Mouse (Mus musculus): ENCODE results near the gene Tas2r102. TPM values are rescaled to one million over a fixed set of nuclear protein-coding genes. Genes with fewer than 3 reads are reported as not detected.

Tas2r102 gene
- not detected for total RNA-seq (2021)
- long read RNA-seq, experiment 1 = 0 reads
- long read RNA-seq, experiment 2 = 0 reads

- Histone ChIP-seq H3K27ac (no peak within 1 kb of the TSS), H3K4me3 (no peak within 1 kb of the TSS)
Measured at GRCm38 (mm10) chr6:132761831-132762230, at the start of gene Tas2r102. Gene Tas2r102, plus strand, starts transcription at chr6:132762131.

DNA sequence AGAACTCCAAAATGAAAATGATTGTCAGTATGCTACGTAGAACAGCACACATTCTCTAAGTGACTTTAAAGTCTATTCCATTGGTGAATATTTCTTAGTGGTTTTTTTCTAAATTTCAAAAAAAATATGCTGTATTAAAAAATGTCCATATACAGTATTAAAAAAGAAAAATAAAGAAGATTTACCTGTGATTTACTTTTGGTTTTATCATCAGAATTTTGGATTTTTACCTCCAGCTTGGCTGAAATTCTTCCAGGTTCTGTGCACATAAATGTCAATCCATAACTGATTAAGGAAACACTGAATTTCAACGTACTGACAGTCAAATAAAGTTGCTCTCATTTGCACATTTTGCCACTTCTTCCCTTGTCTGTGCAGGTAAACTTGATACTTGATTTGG lies 24.0 kb upstream of the Tas2r102 start, which contains the start of gene Tas2r115:
Gene Tas2r115, minus strand, starts transcription at position 101 of the 400 bp plus-strand sequence.
- no peak for TF ChIP-seq CTCF (conservative IDR thresholded peaks at IDR 0.05)
- Histone ChIP-seq H3K27ac (no peak within 1 kb of the TSS), H3K4me3 (no peak within 1 kb of the TSS)
- no peak for DNase-seq (ENCODE audit: low spot score in 2 of 2)

More at GRCm38 (mm10) chr6:132761831-132762230, at the start of gene Tas2r102:
- DNase-seq (ENCODE audit: low spot score in 2 of 2) = no peak
- no peak for TF ChIP-seq CTCF (conservative IDR thresholded peaks at IDR 0.05)

DNA sequence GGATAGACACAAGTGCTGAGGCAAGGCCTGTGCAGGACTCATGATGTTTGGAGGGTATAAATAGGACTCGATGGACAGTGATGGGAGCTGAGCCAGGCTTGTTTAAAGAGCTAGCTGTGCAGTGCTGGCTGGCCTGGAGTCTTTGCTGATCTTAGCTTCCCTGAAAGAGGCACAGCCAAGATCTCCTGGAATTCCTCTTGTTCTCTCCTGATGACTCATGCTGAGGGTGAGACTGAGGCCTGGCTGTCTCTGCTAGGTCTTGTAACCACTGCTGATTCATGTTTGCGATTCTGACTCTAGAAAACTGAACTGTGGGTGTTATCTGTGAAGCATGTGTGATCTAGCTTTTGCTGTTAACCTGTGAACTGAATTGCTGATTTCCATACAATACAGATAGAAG lies 11.7 kb upstream of the Tas2r102 start:
- no peak overlapping the region for H3K4me3 ChIP-seq
- no peak for DNase-seq (ENCODE audit: low spot score in 2 of 2)
- H3K27ac ChIP-seq = no peak overlapping the region
- TF ChIP-seq CTCF (conservative IDR thresholded peaks at IDR 0.05) = no peak

GRCm38 (mm10) chr6:132754430-132754829 lies 7.5 kb upstream of the Tas2r102 start, which contains the start of gene Tas2r124:
Gene Tas2r124, plus strand, starts transcription at chr6:132754730.
- H3K27ac ChIP-seq = no peak within 1 kb of the TSS
- H3K4me3 ChIP-seq = no peak within 1 kb of the TSS
- no peak for DNase-seq (ENCODE audit: low spot score in 2 of 2)
- no peak for TF ChIP-seq CTCF (conservative IDR thresholded peaks at IDR 0.05)

DNA sequence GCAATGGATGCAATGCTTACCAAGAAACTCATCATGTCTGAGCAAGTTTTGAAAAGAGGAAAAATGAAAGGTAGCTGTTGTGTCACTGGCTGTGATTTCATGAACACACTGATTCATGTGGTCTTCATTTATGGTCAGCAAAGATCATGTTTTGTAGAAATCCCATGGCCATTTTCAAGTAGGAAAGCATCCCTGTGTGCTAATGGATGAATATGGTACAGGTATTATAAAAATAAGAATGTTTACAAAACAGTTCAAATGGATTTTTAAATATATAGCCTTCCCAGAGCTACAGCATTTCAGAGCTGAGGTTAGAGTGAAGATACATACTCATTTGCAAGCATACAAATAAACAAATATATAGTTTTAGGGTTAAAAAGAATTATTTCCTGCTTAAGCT lies 16.1 kb downstream of the Tas2r102 start, which contains the start of gene Tas2r136:
Gene Tas2r136, minus strand, starts transcription at position 101 of the 400 bp plus-strand sequence.
- Histone ChIP-seq H3K27ac (no peak within 1 kb of the TSS), H3K4me3 (no peak within 1 kb of the TSS)
- DNase-seq (ENCODE audit: low spot score in 2 of 2) = no peak
- TF ChIP-seq CTCF (conservative IDR thresholded peaks at IDR 0.05) = no peak

DNA sequence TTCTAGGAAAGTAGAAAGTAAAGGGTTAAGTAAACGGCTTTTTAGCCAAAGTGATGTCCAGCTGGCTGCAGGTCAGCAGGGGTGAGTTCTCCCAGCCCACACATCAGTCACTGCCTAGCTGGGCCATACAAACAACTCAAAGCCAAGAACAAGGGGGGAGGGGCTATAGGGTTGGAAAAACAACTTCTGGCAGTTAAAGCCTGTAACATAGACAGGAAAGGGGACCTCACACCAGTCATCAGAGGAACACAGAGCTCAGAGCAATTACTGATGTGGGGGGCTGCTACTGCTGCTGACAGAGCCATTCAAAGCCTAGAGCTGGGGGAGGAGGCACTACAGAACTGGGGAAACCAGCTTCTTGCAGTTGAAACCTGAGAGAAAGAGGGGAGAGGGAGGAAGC lies 33.5 kb downstream of the Tas2r102 start:
- TF ChIP-seq CTCF (conservative IDR thresholded peaks at IDR 0.05) = no peak
- H3K27ac ChIP-seq = no peak overlapping the region
- DNase-seq (ENCODE audit: low spot score in 2 of 2) = no peak
- H3K4me3 ChIP-seq = no peak overlapping the region

- Histone ChIP-seq H3K27ac (no peak within 1 kb of the TSS), H3K4me3 (no peak within 1 kb of the TSS)
- TF ChIP-seq CTCF (conservative IDR thresholded peaks at IDR 0.05) = no peak
- no peak for DNase-seq (ENCODE audit: low spot score in 2 of 2)
Measured at GRCm38 (mm10) chr6:132802518-132802917, 40.6 kb downstream of the Tas2r102 start, which contains the start of gene Tas2r117. Gene Tas2r117, plus strand, starts transcription at chr6:132802818.

Other genes starting within 250 kb of the Tas2r102 start
- gene Prh1, start 192.3 kb upstream of the Tas2r102 start, total RNA-seq (2021) = not detected
- not detected for gene Prp2, start 166.2 kb upstream of the Tas2r102 start, total RNA-seq (2021)
- not detected for gene A630073D07Rik, start 110.6 kb upstream of the Tas2r102 start, total RNA-seq (2021)
- gene Tas2r120, start 105.2 kb upstream of the Tas2r102 start, total RNA-seq (2021) = not detected
- not detected for gene Tas2r121, start 61.1 kb upstream of the Tas2r102 start, total RNA-seq (2021)
- gene Tas2r122, start 50.2 kb upstream of the Tas2r102 start, total RNA-seq (2021) = not detected
- gene Tas2r115, start 24.1 kb upstream of the Tas2r102 start, total RNA-seq (2021) = not detected
- gene Tas2r124, start 7.4 kb upstream of the Tas2r102 start, total RNA-seq (2021) = not detected
- gene Tas2r136, start 16.0 kb downstream of the Tas2r102 start, total RNA-seq (2021) = not detected
- not detected for gene Tas2r117, start 40.7 kb downstream of the Tas2r102 start, total RNA-seq (2021)
- gene Tas2r123, start 85.0 kb downstream of the Tas2r102 start, total RNA-seq (2021) = not detected
- gene Tas2r116, start 93.3 kb downstream of the Tas2r102 start, total RNA-seq (2021) = not detected
- not detected for gene Tas2r110, start 105.9 kb downstream of the Tas2r102 start, total RNA-seq (2021)
- not detected for gene Tas2r113, start 130.9 kb downstream of the Tas2r102 start, total RNA-seq (2021)
- not detected for gene Tas2r125, start 147.5 kb downstream of the Tas2r102 start, total RNA-seq (2021)
- not detected for gene Tas2r129, start 189.0 kb downstream of the Tas2r102 start, total RNA-seq (2021)
- gene Tas2r131, start 195.8 kb downstream of the Tas2r102 start, total RNA-seq (2021) = not detected
- gene Tas2r109, start 218.8 kb downstream of the Tas2r102 start, total RNA-seq (2021) = not detected